Mouse (Mus musculus) layer of hippocampus, adult 18-20 months (tissue): ENCODE results near the gene Mcam. TPM values are rescaled to one million over a fixed set of nuclear protein-coding genes. Genes with fewer than 3 reads are reported as not detected.
"Not testable (repeated sequence)": the region's sequence is repeated elsewhere in the genome, so short reads cannot be mapped to it uniquely, and the experiment has no call there.

Experiments
- DNase-seq, 2 experiments: peaks; one replicate each; pipeline ENCODE4 v3.0.0; 2022; ENCODE audit warnings: low spot score in 2 of 2
- total RNA-seq, 2 experiments: library from RNA; stranded (reverse); gene quantifications; 2 replicates each; pipeline ENCODE4 v1.2.3; 2021

Gene Mcam
- total RNA-seq, 2 experiments from 2014 or later, result 7.9 to 11.3 TPM

- DNase-seq, result no peak
Observed at GRCm38 (mm10) chr9:44108269-44109055, 25.8 kb upstream of the Mcam start.

DNA sequence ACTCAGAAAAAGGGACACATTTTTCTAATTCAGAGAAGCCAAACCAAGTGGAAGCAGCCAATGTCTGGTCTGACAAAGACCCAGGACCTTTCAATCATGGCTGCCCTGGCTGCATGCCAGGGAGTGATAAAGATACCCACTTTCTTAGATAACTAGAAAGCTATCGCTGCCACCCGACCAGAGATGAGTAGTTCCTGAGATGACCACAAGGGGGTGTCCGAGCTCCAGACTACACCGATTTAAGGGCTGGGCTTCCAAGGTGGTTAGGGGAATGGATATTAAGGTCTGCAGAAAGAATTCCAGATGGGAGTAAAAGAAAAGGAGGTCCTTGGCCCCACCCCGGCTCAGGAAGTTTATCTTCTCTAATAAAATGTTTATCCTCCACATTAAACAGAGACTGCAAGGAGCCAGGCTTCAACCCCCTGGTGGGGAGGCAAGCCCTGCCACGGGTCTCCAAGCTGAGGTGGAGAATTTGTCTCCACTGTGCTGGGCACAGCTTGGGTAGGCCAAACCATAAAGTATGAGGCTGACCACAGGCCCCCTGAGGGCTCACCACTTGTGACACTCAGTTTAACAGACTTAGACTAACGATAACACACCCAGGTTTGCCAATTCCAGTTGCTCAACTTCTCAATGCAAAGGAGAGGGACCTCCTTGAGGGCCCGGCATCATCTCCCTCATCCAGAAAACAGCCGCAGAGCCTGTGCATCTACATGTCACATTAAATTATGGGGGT, 24.7 kb upstream of the Mcam start:
- DNase-seq, result peak in 1 of 2 experiments; percentile 86

DNA sequence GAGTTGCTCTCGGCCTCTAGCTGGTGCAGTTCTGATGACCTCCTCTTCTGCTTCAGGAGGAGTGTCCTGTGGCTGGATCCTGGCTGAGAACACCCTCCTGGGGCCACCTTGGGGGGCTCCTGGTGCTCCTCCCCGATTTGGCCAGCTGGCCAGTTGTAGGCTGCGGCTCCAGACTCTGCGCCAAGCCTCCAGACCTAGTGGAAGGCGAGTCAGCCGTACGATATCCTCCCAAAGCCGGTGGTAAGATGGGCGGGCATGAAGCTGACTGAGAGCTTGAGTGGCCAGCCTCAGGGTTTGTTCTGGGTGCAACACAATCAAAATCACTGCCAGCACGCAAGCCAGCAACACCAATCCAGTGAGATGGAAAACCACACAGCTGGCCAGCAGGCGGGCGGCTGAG, 22.4 kb upstream of the Mcam start:
- DNase-seq, result not testable (repeated sequence)

DNA sequence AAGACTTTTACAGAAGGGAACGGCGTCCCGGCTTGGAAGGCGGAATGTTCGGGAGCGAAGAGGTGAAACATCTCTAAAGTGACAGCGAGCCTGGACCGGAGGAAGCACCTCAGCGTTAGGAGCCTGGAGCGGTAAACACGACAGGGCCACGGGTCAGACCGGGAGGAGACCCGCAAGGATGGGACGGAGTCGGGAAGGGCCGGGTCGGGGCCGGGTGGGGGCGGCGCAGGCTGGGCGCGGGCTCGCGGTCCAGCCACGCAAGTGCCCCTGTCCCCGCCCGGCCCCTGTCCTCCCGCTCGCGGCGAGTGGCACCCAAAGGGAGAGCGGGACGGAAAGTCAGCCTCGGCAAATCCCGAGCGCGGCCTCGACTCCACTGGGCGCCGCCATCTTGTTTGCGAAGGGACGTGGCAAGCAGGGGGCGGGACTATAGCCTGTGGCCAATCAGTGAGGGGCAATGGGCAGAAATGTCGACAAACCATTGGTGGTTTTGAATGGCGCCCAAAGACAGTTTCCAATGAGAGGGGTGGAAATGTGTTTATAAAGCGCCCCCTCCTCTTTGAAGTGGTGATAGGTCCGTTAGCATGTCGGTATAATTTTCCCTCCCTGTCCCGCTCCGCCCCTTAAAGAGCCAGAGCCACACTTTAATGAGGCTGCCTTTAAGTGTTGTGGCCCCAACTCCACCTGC, 21.0 kb upstream of the Mcam start, which contains the start of the genes Gm49380 and Rnf26:
Gene Gm49380, minus strand, starts transcription at position 396 of the 685 bp plus-strand sequence.
Gene Rnf26, minus strand, starts transcription at position 413 of the 685 bp plus-strand sequence.
- peak; percentile 94 to 97 for DNase-seq

DNA sequence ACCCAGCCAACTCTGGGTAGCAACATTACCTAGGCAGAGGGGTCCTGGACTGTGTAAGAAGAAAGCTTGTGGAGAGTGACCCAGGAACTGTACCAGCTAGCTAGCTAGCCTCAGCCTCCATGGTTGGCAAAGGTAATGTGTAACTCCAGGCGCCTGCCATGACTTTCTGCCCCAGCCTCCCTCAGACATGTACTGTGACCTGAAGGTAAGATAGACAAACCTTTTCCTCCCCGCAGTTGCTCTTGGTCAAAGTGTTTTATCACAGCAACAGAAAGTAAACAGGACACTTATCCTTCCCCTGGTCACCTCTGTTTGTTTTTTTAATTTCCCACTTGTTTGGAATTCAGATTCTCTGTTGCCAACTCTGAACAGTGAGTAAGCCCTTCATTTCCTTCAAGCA, 19.8 kb upstream of the Mcam start:
- no peak for DNase-seq

- DNase-seq, result no peak
Observed at GRCm38 (mm10) chr9:44115599-44115998, 18.7 kb upstream of the Mcam start.

- no peak for DNase-seq
Observed at GRCm38 (mm10) chr9:44116182-44116581, 18.1 kb upstream of the Mcam start.

- DNase-seq, result no peak
Observed at GRCm38 (mm10) chr9:44119011-44119410, 15.3 kb upstream of the Mcam start.

DNA sequence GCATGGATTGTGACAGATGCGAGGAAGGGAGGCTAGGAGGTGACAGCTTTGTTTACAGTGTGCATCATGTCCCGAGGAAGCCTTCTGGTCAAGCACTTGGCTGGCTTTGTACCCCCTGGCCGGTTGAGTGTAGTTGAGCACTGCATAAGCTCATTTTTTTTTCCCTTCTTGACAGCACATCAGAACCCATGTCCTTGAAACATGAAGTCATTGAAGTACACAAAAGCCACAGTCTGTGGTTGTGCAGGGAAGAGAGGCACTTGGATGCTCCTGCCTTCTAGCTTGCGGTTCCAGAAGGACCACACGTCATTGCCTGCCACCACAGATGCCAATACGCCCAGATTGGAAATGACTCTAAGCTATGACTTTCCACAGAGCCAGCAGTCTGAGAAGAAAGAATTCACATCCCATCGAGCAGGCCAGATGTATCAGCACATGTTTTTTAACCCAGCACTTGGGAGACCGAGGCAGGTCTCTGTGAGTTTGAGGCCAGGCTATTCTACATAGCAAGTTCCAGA, 14.3 kb upstream of the Mcam start:
- DNase-seq, result peak in 1 of 2 experiments; percentile 58

GRCm38 (mm10) chr9:44124317-44124716, 10.0 kb upstream of the Mcam start:
- no peak for DNase-seq

DNA sequence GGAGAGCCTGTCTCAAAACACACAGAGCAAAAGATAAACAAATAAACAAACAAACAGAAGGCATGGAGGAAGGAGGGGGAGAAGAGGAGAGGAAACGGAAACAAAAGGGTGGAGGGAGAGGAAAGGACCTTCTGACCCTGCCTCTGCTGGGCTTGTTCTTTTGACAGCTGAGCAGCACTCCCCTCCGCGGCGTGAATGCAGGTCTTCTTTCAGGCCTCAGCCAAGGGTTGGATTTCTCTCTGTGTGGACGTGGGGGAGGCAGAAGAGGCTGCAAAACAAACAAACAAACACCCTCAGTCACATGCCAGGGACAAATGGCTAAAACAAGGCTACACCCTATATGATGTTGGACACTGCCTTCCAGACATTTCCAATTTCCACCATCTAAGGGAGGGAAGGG, 9.2 kb upstream of the Mcam start:
- no peak for DNase-seq

DNA sequence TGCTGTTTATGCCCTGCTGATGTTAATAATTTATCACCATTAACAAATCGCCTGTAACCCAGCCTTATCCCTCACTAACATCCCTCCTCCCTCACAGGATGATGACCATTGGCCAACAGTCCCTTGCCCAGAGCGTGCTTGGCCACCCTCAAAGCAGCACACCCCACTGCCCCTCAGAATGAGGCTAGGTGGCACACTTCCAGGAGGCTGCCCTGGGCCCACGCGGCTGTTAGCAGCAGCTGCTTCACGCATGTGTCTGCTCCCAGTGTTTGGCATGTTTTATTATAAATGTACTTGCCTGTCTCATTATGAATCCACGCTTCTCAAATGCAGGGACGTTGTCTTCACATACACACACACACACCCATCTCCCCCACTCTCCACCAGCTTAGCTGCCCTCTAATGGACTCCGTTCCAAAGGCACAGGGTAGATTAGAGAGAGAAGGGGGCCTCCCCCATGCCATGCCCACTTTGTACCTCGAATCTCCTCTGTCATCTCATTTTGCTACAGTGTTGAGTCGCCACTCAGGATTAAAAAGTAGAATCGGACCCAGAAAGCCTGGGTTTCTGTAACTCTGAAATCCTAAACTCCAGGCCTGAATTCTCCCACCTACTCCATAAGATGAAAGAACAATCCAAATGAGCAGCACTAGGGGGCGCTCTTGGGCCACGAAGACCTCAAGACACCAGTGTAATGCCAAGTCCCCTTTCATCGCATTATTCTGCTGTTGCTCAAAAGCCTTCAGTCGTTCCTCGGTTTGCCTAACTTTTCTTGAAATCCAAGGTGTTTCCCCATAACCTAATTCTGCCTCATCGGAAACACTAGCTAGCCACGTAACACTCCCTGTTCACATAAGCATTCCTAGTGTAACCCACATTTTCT, 8.5 kb upstream of the Mcam start:
- DNase-seq, result peak; percentile 79 to 95

DNA sequence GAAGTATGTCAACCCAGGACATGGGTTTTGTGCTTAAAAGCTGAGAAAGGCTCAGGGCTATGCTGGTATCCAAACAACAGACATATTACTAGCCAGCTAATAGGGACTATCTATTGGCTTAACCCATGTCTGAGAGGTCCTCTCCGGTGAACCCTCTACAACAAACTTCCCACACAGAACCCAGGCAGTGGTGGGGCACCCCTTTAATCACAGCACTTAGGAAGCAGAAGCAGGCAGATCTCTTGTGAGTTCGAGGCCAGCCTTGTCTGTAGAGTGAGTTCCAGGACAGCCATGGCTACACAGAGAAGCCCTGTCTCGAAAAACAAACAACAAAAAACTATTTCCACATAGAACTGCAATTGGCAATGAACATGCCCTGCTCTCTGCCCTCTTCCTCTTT, 7.5 kb upstream of the Mcam start:
- DNase-seq, result no peak

GRCm38 (mm10) chr9:44127351-44127801, 6.9 kb upstream of the Mcam start:
- no peak for DNase-seq

DNA sequence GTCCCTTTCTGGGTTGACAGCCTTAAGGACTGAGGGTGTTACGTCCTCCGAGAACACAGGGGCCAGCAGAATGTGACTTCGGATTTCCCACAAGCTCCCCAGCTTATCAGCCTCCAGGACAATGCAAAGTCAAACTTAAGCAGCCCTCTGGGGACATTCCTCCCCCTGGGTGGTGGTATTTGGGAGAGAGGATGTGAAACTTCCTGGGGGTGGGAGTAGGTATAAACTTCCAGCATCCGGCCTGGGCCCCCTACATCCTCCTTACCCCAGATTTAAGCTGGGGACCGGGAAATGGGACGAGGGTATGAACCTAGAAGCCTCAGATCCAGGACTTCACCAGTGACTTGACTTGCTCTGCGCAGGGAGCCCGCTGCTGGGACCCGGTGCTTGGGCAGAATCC, 4.6 kb upstream of the Mcam start:
- no peak for DNase-seq

DNA sequence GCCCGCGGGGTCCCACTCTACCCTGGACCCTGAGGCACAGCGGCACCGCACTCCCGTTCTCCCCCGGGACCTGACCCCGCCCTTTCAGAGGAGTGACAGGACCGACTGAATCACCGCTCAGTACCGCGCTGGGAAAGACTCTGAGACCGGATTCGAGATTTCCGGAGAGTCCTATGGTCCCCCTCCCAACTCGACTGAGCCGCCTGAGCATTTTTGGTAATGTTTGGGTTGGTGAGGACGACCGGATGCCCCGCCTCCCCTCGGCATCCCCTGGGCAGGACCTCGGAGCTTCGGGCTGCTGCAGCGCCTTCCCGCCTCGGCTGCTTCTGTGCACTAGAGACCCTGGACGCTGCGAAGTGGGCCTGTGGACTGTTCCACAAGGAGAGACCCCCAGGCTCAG, 4.2 kb upstream of the Mcam start:
- DNase-seq, result no peak

GRCm38 (mm10) chr9:44130581-44131275, 3.5 kb upstream of the Mcam start:
- no peak for DNase-seq

DNA sequence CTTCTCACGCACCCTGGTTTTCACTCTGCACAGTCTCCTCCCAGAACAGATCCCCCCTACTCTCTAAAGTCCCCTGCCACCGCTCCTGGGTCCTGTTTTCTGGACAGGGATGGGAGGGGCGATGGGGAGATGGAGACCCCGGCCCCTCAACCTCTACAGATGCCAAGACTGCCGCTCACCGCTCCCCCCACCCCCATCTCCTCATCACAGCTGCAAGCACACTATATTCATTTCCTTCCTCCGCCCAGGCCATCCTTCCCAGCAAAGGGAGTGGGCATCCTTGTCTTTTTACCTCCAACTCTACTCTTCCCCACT, 3.0 kb upstream of the Mcam start:
- DNase-seq, result no peak

DNA sequence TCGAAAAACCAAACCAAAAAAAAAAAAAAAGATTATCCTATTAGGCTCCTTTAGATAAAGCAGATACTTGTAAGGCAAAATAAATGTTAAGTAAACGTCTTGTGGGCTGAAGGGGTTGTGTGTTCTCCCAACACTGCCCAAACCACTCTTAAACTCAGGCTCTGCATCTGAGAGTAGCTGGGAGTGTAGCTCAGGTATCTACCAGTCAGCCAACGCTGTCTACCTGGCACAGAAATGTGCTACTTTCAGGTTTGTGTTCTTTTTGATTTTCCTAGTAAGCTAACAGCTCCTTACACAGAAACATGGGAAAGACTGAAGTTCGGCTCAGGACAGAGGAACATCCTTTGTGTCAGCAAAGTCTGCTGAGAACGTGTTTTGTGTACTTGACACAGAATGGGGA, 2.1 kb upstream of the Mcam start:
- no peak for DNase-seq

GRCm38 (mm10) chr9:44133287-44133686, 982 bp upstream of the Mcam start:
- no peak for DNase-seq
